Mouse (Mus musculus): Measurements from ENCODE around the gene Cdk2ap2.

The Cdk2ap2 gene

DNA sequence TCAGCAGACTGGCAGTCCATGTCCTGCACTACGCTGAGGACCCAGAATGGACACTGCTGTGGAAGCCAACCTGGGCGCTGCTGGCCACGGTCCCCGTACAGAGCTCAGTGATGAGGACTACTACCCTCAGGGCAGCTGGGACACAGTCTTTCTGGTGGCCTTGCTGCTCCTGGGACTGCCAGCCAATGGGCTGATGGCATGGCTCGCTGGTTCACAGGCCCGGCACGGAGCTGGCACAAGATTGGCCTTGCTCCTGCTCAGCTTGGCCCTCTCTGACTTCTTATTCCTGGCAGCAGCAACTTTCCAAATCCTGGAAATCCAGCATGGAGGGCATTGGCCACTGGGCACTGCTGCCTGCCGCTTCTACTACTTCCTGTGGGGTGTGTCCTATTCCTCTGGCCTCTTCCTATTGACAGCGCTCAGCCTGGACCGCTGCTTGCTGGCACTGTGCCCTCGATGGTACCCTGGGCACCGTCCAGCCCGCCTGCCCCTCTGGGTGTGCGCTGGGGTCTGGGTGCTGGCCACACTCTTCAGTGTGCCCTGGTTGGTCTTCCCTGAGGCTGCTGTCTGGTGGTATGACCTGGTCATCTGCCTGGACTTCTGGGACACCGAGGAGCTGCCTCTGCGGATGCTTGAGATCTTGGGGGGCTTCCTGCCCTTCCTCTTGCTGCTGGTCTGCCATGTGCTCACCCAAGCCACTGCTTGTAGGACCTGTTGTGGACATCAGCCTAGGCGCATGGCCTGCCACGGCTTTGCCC, 45.6 kb downstream of the Cdk2ap2 start:
- DNase-seq: no peak

DNA sequence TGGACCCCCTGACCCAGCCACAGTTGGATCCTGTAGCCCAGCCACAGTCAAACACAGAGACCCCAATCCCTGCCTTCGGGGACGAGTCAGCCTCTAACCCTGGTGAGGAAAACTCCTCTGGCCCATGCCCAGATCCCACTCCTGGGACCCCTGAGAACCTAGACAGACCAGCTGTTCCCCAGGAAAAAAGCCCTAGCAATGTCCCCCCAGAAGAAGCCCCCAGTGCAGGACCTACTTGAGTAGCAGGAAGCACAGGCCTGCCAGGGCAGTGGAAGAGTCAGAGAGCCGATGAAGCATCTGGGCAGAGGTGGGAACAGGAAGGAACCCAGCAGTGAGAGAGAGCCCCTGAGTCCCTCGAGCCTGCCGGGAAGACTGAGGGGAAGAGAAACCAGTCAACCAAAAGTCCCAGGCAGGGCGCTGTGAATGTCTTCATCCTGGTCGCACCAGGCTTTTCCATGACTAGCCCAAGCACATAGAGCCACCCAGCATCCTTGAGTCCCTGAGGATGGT, 46.8 kb downstream of the Cdk2ap2 start, which contains the start of gene Cabp4:
TSS of gene Cabp4 (minus strand) at position 275 of the 510 bp plus-strand sequence.
- no peak for DNase-seq

DNA sequence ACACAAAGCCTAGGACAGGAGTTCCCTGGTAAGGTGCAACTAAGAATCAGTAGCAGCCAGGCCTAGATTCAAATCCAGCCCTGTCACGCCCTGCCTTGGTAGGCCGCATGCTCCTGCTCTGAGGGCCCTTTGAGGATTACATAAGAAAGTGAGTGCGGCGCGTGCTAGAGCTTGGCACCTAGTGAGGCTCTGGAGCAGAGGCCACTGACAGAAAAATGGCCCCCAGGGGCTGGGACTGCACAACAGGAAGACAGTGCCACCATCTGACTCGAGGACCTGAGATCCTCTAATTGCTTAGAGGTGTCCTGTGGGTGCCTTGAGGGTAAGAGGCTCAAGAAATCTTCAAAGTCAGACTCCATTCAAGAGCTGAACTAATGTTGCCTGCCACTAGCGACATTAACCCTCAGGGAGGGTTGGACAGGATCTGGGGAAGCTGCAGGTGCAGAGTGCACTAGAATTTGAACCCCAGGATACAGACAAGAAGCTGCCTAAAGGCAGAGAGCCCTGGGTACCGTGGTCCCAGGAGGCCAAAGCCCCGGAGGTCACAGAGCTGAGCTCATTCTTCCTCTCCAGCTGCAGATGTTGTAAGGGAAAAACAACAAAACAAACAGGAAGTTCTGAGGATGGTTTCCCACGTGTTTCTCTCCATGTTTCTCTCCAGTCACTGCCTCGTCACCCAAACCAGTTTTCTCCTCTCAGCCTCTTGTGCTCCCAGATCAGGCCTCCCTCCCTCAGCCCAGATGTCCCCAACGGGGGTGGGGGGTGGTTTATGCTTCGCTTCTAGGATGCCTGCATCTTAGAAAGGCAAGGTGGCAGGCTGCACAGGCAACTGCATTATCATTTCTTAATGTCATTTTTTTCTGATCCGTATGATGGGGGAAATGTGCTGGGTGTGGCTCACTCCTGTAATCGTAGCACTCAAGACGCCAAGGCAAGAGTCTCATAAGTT, 47.8 kb downstream of the Cdk2ap2 start:
- DNase-seq: no peak

DNA sequence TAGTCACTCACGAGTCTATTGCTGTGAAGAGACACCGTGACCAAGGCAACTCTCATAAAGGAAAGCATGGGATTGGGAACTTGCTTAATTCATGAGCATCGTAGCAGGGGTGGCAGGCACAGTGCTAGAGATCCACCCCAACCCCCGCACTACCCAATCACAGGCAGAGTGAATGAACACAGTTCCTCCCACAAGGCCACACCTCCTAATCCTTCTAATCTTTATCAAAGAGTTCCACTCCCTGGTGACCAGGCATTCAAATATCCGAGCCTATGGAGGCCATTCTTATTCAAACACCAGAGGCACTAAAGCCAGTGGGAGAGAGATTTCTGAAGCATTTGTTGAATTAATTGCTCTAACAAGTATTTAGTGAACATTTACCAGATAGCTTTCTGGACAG, 49.0 kb downstream of the Cdk2ap2 start:
- DNase-seq: no peak

DNA sequence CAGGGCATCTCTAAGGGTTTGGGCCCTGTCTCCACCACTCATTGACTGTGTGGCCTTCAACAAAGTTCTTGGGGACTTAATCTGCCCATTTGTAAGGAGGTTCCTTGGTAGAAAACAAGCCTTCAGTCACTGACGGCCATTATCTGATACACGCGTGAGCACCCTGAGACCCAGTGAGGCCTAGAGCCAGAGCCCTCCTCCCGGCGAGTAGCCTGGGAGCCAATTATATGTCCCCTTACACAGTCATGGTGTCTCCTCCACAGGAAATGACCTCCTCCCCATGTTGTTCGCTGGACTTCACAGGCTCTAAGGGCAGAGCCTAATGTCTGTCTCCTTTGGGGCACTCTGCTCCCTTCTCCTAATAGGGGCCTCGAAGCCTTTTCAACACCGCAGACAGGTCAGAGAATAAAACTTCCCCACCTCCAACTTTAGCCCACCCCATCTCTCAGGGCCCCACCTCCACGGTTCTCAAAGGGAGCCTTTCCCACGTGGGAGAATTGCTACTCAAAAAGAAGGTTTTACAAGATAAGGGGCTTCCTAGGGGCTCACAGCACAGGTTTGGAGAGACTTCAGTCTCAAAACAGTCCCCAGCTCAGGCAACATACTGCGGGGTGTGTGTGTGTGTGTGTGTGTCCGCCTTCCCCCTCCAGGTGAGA, 49.5 kb downstream of the Cdk2ap2 start:
- no peak for DNase-seq

DNA sequence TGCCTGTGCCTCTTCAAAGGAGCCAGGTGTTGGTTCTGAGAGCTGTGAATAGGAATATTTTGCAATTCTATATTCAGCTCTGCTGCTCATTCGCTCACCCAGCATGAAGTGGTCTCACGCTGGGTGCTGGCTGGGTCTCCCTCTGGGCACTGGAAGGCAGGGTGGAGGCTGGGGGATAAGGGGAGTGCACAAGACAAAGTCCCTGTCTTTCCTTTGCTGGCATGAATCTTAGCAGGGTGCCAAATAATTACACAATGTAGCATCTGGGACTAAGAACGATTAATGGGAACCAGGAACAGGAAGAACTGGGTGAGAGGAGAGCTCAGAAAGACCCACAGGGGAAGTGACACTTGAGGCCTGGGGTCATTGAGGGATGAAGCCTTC, 50.0 kb downstream of the Cdk2ap2 start:
- DNase-seq: no peak

DNA sequence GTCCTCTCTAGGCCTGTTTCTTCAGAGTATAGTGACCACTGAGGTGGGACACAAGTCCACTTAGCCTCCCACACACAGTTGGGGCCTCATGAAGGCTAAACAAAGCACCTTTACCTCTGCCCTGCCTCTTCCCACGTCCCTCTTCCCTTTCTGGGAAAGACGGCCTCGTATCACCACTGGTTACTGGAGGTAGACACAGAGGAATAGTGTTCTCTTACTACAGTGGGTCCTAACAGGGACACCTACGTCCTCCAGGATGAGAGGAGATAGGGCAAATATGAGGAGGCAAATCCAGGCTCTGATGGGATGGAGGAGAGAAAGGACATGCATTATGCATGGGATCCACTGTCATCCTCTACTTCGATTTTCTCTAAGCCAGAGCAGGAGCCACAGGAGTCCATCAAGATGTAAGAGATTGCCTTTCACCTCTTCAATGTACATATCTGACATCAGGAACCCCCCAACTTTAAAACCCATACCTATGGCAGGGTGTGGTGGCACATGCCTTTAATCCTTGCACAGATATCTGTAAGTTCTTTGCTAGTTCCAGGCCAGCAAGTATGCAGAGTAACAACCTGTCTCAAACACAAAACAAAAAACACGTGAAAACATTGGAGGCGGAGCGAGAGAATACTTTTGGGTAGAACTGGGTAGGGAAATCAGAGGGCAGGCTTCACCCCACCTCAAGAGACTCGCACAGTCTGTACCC, 51.0 kb downstream of the Cdk2ap2 start:
- DNase-seq: no peak

DNA sequence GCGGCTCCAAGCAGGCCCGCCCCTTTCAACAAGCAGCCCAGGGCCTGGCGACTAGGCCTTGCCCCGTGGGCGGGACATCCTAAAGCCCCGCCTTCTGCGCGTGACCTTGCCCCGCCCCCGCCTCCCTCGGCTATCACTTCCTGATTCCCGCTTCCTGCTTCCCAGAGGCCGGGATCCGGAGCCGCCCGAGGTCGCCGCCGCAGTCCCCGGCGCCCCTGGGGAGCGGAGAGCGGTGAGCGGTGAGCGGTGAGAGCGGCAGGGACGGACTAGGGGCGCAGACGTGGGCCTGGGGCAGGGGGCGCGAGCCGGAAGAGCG, 51.5 kb downstream of the Cdk2ap2 start, which contains the start of gene Coro1b:
TSS of gene Coro1b (plus strand) at position 129 of the 316 bp plus-strand sequence.
- peak; percentile 96 for DNase-seq
